Mouse (Mus musculus) hindlimb bud, embryonic 11.5 days (tissue): ENCODE measurements at regions not wholly inside any gene's neighbourhood (a gene's known extent, or its start where the extent isn't known, plus 50 kb on each side); places are given as distances from the start of the nearest gene placed in this dataset.

Experiments
- DNase-seq: peaks from one replicate; pipeline ENCODE4 v3.0.0-alpha.2; 2012; ENCODE audit warnings: low read depth, low spot score; ENCODE audit errors: extremely low spot score

DNA sequence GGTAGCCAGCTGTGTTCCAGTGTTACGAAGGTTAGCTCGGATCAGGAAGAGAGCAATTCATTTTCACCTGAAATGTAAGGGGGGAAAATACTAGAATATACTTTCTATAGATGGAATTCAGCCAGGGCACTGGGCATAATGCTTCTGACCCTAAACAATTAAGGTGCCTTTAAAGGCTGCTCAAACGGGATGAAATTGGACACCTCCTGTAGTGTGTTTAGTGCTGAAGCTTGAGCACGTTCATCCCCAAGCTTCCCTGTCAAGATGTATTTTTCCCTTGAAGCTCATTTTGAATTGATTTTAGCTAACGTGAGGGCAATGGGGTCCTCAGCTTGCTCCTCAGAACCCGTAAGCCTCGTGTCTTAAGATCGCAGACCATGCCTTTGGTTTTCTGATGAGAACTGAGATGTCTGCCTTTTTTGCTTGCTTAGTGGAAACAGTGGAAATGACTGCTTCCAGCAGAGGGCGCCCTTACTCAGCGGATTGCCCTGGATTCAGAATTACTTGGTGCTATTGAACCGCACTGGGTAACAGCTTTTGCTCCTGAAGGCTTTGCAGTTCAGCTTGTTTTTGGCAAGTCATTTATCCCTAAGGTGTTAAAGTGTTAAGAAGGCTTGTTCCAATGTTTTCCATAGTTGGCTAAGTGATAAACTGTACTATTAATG, 74.6 kb upstream of the Fermt1 start:
- DNase-seq = peak; percentile 60

DNA sequence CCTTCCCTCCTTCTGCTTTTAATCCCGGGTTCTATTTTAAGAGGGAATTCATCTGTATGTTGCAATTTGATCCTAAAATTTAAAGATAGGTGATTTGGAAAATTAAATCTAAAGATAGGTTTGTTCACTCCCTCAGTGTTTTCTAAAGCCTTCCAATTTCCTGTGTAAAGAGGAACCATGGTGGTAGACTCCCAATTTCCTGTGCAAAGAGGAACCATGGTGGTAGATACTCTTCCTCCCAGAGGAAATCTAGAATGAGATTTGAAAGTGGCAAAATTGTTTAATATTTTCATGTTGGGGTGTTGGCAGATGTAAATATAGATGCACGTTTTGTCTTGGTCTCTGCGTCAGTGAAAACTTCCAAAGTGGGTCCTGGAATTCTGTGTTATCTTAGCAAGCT, 75.5 kb upstream of the Fermt1 start:
- DNase-seq = no peak

DNA sequence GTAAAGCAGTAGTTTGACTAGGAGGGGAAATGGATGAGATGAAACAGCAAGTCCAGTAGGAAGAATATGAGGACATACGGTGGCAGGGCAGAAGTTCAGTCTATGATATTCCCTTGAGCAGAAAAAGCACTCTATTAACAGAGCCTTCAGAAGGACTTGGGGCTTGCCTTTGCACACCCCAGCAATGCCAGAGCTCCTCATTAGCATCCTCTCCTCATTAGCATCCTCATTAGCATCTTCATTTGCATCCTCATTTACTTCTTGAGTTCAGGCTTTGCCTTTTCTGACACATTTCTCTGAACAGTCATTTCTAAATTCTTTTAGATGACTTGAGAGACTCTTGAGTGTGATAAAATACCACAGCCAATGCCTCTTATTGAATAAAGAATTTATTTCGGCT, 81.3 kb upstream of the Fermt1 start:
- DNase-seq = no peak

DNA sequence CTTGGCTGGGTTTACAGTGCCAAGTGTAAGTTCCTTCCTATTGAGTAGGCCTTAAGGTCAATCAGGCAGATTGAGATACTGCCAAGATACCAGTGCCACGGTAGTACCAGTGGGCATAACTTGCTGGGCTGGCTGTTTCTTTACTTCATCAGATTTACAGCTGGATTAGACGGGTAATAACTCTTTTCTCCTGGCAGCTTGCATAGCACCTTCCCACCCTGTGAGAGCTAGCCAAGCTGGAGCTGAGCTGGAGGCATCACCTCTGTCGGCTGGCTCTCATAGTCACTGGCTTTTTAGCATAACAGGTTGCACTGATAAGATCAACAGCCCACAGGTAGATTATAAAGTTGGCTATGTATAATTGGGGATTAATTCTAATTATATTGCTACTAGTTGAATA, 89.7 kb upstream of the Fermt1 start:
- no peak for DNase-seq

DNA sequence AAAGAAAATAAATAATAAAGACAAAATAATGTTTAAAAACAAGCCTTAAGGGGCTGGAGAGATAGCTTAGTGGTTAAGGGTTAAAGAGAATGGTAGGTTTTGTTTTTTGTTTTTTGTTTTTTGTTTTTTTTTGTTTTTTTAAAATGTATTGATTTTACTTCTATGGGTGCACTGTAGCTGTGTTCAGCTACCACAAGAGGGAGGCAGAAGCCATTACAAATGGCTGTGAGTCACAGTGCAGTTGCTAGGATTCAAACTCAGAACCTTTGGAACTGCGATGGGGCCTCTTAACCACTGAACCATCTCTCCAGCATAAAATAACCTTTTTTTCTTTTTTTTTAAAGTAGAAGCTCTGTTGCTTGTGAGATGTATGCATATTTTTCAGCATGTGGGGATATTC, 95.0 kb upstream of the Fermt1 start:
- no peak for DNase-seq

DNA sequence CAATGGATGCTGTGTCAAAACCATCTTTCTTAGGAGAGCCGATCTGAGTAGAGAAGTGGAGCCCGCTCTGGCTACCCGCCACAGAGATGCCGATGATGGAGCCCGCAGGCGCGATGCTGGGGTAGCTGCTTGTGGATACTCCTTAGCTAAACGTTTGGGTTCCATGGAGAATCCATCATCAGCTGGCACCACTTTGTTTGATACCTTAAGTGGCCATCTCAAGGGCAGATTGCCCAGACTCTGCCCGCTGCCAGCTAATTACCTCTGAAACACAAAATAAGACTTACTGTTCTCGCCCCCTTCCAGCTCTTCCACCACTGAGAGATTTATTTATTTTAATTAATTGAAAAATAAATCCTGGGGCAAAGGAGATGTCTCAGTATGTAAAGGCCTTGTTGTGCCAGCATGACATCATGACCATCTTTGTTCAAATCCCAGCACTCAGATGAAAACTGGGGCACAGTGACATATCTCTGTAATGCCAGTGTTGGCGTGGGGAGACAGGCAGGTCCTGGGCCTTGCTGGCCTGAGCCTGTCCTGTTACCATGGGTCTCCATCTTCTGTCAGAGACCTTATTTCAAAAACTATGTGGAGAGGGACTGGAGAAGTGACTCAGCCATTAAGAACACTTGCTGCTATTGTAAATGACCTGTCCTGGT, 132.1 kb upstream of the Fermt1 start:
- DNase-seq = no peak

DNA sequence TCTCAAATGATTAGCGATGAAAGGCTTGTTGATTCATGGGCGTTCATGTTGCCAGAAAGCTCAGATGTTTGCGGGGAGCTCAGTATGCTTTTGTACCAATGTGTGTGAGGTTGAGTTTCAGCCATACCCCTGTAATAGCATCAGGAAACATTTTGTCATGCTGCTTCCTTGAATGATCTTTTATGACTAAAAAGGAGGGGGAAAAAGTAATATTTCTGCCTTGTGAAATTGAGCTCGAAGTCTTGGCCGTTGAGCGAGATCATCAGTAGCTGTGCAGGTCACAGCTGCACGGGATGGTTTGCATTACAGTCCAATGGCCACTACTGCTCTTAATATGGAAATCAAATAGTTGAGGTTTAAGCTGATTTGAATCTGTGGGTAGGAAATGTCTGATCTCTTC, 145.3 kb upstream of the Fermt1 start:
- DNase-seq = no peak

DNA sequence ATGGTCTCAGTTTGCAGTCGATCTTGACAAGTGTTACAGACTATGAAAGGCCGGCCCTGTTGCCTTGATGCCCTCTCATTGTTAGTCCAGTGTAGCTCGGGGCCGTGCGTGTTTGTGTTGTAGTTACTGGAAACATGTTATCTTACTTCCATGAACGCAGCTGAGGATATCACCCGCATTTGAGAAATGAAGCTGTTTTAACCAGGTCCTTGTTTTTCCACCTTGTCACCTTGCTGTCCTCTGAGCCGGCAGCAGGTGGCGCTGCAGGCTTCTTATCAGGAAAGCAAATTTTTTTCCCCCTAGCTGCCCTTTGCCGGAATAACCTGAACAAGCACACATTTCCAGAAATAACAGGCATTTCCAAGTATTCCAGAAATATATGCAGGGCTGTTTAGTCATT, 167.9 kb upstream of the Fermt1 start:
- peak; percentile 33 for DNase-seq

DNA sequence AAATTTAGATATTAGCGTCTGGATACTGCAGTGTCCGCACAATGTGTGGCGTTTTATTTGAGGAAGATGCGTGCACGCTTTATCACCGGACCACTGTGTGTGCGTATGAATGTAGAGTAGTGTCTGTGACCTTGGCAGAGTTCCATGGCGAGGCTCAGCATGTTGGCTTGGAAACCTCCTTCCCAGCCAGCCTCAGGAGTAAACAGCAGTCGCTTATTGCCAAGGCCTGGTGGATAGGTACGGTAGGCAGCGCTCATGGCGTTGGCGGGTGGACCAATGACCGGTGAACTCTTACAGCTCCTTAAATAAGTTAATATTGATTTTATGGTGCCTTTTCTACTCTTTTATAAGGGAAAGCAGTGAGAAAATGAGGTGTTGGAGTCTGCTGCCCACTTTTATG, 172.9 kb upstream of the Fermt1 start:
- no peak for DNase-seq

DNA sequence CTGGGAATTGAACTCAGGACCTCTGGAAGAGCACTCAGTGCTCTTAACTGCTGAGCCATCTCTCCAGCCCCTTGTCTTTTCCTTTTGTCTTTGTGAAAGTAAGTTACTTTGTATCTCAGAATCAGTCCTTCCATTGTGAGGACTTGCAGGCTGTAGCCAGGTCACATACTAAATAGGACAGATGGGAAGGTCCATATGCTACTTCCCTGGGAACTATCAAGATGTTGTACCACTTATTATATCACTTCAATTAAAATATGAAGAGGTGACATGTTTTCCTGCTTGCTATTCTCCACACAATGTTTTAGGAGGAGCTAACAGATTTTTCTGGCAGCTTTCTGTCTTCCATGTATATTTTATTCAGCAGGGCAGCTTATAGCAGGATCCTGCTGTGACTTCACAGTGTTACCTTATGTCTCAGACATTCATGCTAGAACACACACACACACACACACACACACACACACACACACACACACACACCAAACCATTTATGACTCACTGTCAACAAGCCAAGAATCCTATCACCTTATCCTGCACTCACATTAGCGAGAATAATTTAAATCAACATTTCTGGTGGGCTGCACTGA, 179.6 kb upstream of the Fermt1 start:
- no peak for DNase-seq

DNA sequence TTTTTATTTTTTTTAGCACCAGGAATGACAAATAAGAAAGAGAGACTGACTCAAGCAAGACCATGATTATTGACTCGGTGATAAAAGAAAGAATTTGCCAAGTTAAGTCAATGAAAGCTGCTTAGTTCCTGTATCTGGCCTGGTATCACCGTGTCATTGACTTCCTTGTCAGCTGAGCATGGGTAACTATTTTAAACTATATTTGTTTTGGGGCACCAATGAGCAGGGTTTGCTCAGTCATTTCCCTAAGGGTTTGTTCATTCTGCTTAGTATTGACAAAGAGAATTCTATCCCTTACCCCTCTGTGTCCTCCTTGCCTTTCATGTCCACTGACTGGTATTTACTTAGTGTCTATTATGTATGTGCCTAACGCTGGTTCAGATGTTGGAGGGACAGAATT, 189.2 kb upstream of the Fermt1 start:
- no peak for DNase-seq

DNA sequence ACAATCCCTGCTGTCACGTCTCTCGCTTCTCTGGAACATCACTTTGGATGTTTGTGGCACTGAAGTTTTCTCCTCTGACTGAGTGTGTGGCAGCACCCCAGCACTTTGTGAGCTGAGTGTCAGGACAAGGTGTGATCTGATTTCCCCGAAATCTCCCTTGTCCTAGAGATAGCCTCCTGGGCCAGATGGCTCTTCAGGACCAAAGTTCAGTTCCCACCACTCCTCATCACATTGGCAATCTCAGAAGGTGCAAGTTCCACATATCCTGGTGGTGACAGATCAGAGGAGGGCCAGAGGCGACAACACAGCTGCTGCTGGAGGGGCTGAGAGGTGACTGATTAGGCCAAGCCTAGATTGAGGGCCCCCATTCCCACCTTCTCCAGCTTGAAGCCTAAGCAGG, 193.2 kb upstream of the Fermt1 start:
- DNase-seq = no peak

DNA sequence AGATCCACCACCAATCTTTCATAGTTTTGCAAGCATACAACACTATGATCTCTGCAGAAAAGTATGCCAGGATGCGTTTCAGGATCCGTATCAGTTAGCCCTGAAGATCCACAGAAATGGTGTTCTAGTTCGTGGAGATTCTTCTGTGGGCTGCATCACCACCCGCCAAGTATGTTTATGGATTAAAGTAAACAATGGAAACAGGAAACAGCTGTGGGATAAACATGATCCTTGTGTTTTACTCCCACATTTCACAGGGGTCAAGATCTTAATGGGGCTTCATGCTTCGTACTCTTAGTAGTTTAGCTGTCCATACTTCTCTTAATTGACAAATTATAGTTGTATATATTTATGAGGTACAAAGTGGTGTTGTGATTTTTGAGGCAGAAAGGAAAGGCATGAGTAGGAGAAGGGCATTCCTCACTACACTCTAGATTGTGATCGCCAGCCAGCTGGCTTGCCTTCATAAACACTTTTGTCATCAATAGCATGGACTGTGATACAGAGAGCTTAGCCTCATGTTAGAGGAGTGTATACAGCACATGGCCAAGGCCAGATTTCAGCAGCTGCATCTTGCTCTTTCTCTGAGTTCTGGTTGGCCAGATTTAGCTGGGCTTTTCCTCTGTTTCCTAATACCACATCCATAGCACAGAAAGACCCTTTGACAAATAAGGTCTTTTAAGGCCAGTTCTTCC, 195.8 kb upstream of the Fermt1 start:
- no peak for DNase-seq

DNA sequence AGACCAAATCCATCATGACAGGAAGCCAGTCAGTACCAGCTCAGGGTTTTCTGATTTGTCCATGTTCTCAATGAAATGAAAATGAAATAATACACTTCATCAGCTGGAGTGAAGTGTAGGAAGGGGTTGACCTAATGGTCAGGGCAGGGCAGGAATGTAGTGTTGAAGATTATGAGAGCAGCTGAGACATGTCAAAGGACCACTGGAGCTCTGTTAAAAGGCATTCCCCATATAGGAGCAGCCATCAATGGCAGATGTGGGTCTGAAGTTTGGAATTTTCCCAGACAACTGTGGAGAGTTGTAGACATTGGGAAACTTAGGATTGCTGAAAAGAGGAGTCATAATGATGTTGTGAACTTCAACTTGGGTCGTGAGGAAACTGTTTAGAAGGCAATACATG, 206.8 kb upstream of the Fermt1 start:
- no peak for DNase-seq

DNA sequence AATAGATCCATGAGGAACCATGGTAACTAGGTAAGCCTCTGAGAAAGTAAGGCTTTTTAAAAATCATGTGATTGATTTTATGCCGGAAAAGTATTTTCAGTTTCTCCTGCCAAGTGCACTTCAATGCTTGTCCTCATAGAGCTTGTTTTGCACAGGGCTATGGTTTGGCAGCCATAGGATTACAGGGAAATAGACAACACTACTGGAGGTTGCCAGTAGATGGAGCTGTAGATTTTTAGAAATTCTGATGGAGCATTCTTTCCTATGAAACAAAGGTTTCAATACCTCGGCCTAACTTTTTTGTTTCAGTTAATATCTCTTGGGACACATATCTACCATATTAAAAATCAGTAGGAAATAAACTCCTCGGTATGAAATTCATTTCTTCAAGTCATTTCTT, 210.8 kb upstream of the Fermt1 start:
- peak; percentile 33 for DNase-seq

DNA sequence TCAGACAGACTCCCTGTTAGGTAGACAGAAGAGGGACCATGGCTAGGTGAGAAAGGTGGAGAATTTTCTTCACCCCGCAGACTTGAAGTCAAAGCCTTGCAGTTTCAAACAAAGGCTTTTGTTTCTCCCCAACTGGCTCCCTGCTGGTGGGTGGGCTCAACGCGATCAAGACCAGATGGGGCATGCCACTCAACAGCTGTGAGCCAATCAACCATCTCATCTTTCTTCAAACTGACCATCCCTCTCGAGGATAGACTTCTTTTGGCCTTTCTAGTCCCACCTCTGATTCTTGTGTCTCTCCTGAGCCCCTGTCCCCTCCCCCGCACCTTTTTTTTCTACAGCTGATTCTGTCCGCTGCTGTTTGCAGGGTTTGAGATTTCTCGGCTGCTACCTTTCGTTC, 212.5 kb upstream of the Fermt1 start:
- no peak for DNase-seq

DNA sequence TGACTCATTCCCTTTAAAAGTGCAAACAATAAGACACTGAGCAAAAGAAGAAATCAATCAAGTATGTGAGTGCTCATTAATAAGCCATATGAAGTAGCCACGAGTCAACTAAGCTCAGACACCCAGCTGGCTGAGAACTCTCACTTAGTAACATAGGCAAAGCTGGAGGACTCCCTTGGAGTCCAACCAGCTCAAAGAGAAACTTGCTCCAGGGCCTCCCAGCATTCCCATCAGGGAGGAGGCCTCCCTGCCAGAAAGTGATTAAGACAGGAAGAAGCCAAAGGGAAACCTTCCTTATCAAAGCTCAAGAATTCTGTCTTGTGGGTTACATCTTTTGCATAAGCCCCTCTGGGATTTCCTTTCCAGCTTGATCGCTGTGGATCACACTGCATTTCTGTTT, 213.7 kb upstream of the Fermt1 start:
- DNase-seq = no peak

DNA sequence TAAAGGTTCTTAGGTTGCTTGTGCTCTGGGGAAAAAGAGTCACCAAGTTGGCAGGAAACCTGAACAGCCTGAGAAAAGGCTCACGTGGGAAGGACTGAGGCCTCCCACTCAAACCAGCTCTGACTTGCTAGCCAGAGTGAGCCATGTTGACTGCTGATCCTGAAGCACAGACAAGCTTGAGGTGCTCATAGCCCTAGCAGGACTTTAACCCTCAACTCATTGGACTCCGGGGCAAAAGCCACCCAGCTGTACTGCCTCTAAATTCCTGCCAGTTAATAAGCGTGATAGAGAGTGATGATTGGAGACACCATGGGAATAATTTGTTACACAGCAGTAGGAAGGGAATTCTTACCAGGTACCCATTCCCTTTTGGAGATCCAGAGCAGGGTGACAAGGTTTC, 230.7 kb upstream of the Fermt1 start:
- DNase-seq = no peak

DNA sequence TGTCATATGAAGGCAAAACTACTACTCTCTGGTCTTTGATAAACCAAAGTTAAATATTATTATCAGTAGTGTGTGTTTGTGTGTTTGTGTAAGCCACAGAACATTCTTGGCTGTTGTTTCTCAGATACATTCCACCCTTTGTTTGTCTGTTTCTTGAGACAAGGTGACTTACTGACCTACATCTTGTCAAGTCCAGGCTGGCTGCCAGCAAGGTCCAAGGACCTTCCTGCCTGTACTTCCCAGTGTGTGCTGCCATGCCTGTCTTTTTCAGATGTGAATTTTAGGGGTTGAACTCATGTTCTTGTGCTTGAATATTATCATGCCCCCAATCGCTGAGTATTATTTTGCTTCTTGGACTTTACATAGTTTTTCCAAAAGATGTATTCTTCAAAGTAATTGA, 235.5 kb upstream of the Fermt1 start:
- DNase-seq = no peak

DNA sequence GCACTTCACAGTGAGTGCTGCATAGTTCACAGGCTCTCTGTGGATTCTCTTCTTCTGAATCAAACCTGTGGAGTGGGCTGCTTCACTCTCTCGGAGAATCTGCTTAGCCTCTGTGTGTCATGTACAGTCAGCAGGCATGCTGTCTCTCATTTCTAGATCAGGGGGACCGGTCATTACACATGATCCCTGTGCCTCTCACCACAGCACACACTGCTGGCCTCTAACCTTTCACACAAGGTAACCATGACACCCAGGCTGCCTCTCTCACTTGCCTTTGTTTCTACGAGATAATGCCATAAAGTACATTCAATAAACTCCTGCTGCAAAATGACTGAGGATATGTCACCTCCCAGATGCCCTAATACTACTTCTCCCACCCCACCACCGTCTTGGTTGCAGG, 237.2 kb upstream of the Fermt1 start:
- no peak for DNase-seq

DNA sequence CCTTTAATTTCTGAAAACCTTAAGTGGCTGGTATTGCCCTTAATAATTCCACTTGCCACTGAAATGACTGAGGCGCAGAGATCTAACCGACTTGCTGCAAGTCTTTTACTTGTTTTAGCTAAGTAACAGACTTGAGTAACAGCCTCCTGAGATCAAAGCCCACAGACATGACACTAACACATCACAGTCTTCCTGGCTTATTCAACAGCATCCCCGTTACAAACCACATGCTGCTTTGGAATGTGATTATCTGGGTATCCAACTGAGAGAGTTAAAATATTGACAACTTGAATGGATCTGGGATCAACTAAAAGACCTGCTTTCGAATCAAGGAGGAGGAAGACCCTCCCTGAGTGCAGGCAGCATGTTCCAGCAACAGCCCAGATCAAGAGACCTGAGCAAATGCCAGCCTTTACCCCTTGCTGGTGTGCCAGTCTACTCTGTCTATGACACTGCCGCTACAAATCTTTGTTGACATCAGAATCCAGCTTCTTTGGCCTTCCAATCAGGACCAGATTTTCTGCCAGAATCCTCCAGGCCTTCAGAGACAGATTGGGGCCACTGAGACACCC, 258.7 kb upstream of the Fermt1 start:
- DNase-seq = no peak

DNA sequence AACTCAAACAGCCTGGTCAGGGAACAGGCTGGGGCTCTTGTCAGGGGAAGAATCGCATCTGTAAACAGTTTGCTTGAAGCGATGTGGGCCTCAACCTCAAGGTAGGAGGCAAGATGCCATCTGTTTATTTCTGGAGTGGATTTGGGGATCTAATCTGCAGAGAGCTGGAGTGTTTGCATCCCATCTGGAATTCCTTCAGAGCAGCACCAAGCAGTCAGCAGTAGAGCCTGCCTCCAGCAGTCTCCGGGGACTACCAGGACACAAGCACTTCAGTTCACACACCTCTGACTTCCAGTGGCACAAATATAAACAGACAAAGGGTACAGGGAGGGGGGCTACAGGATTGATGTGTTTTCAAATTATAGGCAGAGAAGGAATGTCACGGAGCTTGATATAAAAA, 262.8 kb upstream of the Fermt1 start:
- DNase-seq = no peak
